Mouse (Mus musculus) CD4-positive helper T cell, adult 2 months (primary cell): ENCODE results near the gene Prpf18.
"Not testable (repeated sequence)": the region's sequence is repeated elsewhere in the genome, so short reads cannot be mapped to it uniquely, and the experiment has no call there.

Experiments used
- DNase-seq: peaks from one replicate; pipeline ENCODE4 v3.0.0-alpha.2; 2012; ENCODE audit warnings: low read depth, missing footprints, low spot score

The Prpf18 gene

GRCm38 (mm10) chr2:4651500-4652285 is at the start of gene Prpf18:
Prpf18 (minus strand) TSS chr2:4652113.
- DNase-seq, result peak; percentile 93

GRCm38 (mm10) chr2:4679886-4680285 is 28.0 kb upstream of the Prpf18 start:
- DNase-seq, result no peak

- DNase-seq, result no peak
Observed at GRCm38 (mm10) chr2:4671636-4672035, 19.7 kb upstream of the Prpf18 start.

- DNase-seq, result no peak
Observed at GRCm38 (mm10) chr2:4669701-4670100, 17.8 kb upstream of the Prpf18 start.

GRCm38 (mm10) chr2:4668626-4669025 is 16.7 kb upstream of the Prpf18 start:
- no peak for DNase-seq

GRCm38 (mm10) chr2:4660677-4661076 is 8.8 kb upstream of the Prpf18 start:
- no peak for DNase-seq

GRCm38 (mm10) chr2:4649646-4650045 is 2.3 kb downstream of the Prpf18 start:
- DNase-seq, result peak; percentile 13

GRCm38 (mm10) chr2:4648094-4648493 is 3.8 kb downstream of the Prpf18 start:
- peak; percentile 43 for DNase-seq

- DNase-seq, result no peak
Observed at GRCm38 (mm10) chr2:4645066-4645465, 6.8 kb downstream of the Prpf18 start.

- DNase-seq, result no peak
Observed at GRCm38 (mm10) chr2:4638189-4638588, 13.7 kb downstream of the Prpf18 start.

GRCm38 (mm10) chr2:4636656-4637055 is 15.3 kb downstream of the Prpf18 start:
- no peak for DNase-seq

- DNase-seq, result no peak
Observed at GRCm38 (mm10) chr2:4635804-4636203, 16.1 kb downstream of the Prpf18 start.

GRCm38 (mm10) chr2:4630197-4630835 is 21.6 kb downstream of the Prpf18 start:
- DNase-seq, result no peak

GRCm38 (mm10) chr2:4629470-4629869 is 22.4 kb downstream of the Prpf18 start:
- no peak for DNase-seq

GRCm38 (mm10) chr2:4628920-4629319 is 23.0 kb downstream of the Prpf18 start:
- DNase-seq, result no peak

- no peak for DNase-seq
Observed at GRCm38 (mm10) chr2:4626911-4627310, 25.0 kb downstream of the Prpf18 start.

- no peak for DNase-seq
Observed at GRCm38 (mm10) chr2:4621471-4621985, 30.4 kb downstream of the Prpf18 start.

- no peak for DNase-seq
Observed at GRCm38 (mm10) chr2:4620640-4621401, 31.1 kb downstream of the Prpf18 start.

GRCm38 (mm10) chr2:4619893-4620593 is 31.9 kb downstream of the Prpf18 start:
- DNase-seq, result no peak

GRCm38 (mm10) chr2:4619126-4619525 is 32.8 kb downstream of the Prpf18 start:
- not testable (repeated sequence) for DNase-seq

GRCm38 (mm10) chr2:4616995-4617394 is 34.9 kb downstream of the Prpf18 start:
- no peak for DNase-seq
